Mouse (Mus musculus) layer of hippocampus, adult 11-12 months (tissue): ENCODE measurements around the gene Klhl15.
"Not testable (repeated sequence)": the region's sequence is repeated elsewhere in the genome, so short reads cannot be mapped to it uniquely, and the experiment has no call there.

Experiments used
- DNase-seq: peaks from one replicate; pipeline ENCODE4 v3.0.0; 2022; ENCODE audit warnings: low spot score

The Klhl15 gene

GRCm38 (mm10) chrX:94234532-94235189 lies at the start of gene Klhl15:
TSS of gene Klhl15 (plus strand) at chrX:94234599.
- peak; percentile 78 for DNase-seq

GRCm38 (mm10) chrX:94185156-94185555 lies 49.2 kb upstream of the Klhl15 start:
- no peak for DNase-seq

- DNase-seq, result not testable (repeated sequence)
Measured at GRCm38 (mm10) chrX:94193901-94194300, 40.5 kb upstream of the Klhl15 start.

GRCm38 (mm10) chrX:94197789-94198188 lies 36.6 kb upstream of the Klhl15 start:
- no peak for DNase-seq

- DNase-seq, result no peak
Measured at GRCm38 (mm10) chrX:94212264-94212596, 22.2 kb upstream of the Klhl15 start.

- peak; percentile 81 for DNase-seq
Measured at GRCm38 (mm10) chrX:94212597-94213321, 21.6 kb upstream of the Klhl15 start, which contains the start of gene Eif2s3x. TSS of gene Eif2s3x (minus strand) at chrX:94212862.

GRCm38 (mm10) chrX:94213384-94213783 lies 21.0 kb upstream of the Klhl15 start:
- peak; percentile 6 for DNase-seq

GRCm38 (mm10) chrX:94233432-94233831 lies 967 bp upstream of the Klhl15 start:
- no peak for DNase-seq

- DNase-seq, result no peak
Measured at GRCm38 (mm10) chrX:94233936-94234531, 365 bp upstream of the Klhl15 start.

- no peak for DNase-seq
Measured at GRCm38 (mm10) chrX:94235190-94235555, 774 bp downstream of the Klhl15 start.

GRCm38 (mm10) chrX:94235601-94236000 lies 1.2 kb downstream of the Klhl15 start:
- DNase-seq, result no peak

- peak; percentile 27 for DNase-seq
Measured at GRCm38 (mm10) chrX:94288923-94289322, 54.5 kb downstream of the Klhl15 start.

- no peak for DNase-seq
Measured at GRCm38 (mm10) chrX:94302928-94303327, 68.5 kb downstream of the Klhl15 start.

GRCm38 (mm10) chrX:94321036-94321902 lies 86.9 kb downstream of the Klhl15 start:
- no peak for DNase-seq
